24 mouse cellular contexts compared by ENCODE assay signal in the genomic region with DNA sequence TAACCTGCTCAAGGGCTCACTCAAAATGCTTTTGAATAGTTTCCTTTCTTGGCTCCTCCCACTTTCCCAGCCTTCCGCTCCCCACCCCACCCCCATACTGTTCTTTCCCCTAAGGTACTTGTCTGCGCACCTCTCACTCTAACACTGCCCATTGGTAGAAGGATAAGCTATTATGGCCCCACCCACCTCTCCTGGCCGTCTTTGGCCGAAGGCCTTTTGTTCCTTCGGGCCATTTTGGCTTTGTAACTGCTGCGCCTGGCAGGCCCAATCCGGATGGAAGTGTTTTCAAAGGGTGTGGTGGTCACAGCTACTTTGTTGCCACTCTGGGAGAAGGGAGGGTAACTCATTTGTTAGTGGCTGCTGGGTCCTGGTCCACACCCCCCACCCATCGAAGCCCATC. TPM values are rescaled to one million over a fixed set of nuclear protein-coding genes. Genes with fewer than 3 reads are reported as not detected.
DNase-seq lines count a peak whose midpoint lies in the region; ATAC-seq and TF ChIP-seq lines count a peak whose summit lies in the region.
"Had no signal": no experiment of that assay in that cellular context is flagged by ENCODE, and none has a peak within 500 bp of the region (broad histone marks: within the 10 kb centered on the region; RNA-seq: fewer than 3 reads in every experiment).

No protein-coding gene starts in this region.

- H3K9me3 ChIP-seq in lung, embryonic 16.5 days (ENCODE audit: control insufficient read depth, low read length): 0 out of 2 replicates have a peak, but pooled peaks cover 7% of the 10 kb centered on the region
- H3K9me3 ChIP-seq in ES-Bruce4 (replicated peaks; ENCODE audit: control insufficient read depth, insufficient read depth, low read length, poor library complexity, severe bottlenecking): peaks cover 8% of the 10 kb centered on the region; the same call in 1 of the 2 replicates
- H3K9me3 ChIP-seq: forebrain, embryonic 13.5 days; hindbrain, embryonic 15.5 days had no signal

- TF ChIP-seq POLR2A in ES-Bruce4 (IDR thresholded peaks at IDR 0.05; ENCODE audit: insufficient read depth, low read length): no peak

- no peak overlapping the region for H3K4me2 ChIP-seq in lung, embryonic 16.5 days (ENCODE audit: low read depth, low read length)
- H3K4me2 ChIP-seq: forebrain, embryonic 13.5 days; heart, embryonic 12.5 days; hindbrain, embryonic 15.5 days had no signal

- 77% methylated on average over 8 of the region's 8 CpGs for WGBS in lung, embryonic 16.5 days

- peaks cover 12% of the 10 kb centered on the region for H3K4me1 ChIP-seq in lung, embryonic 16.5 days (replicated peaks; ENCODE audit: control insufficient read depth, insufficient read depth, low read length)
- peaks cover 3% of the 10 kb centered on the region for H3K4me1 ChIP-seq in ES-Bruce4 (ENCODE audit: control insufficient read depth, insufficient read depth, low read length)

- no peak overlapping the region for H3K4me3 ChIP-seq in lung, embryonic 16.5 days (ENCODE audit: low read length)
- H3K4me3 ChIP-seq in ES-Bruce4 (ENCODE audit: low read depth, low read length): no peak overlapping the region
- H3K4me3 ChIP-seq: embryonic facial prominence, embryonic 10.5 days; forebrain, embryonic 13.5 days; heart, adult 2 months; heart, embryonic 12.5 days; hindbrain, embryonic 10.5 days; hindbrain, embryonic 15.5 days had no signal

- no peak overlapping the region for H3K27ac ChIP-seq in lung, embryonic 16.5 days (ENCODE audit: low read length)
- H3K27ac ChIP-seq in ES-Bruce4 (ENCODE audit: insufficient read depth, low read length): peak overlapping the region; percentile 99
- H3K27ac ChIP-seq: embryonic facial prominence, embryonic 10.5 days; forebrain, embryonic 13.5 days; heart, adult 2 months; hindbrain, embryonic 10.5 days; hindbrain, embryonic 15.5 days had no signal

- peak; percentile 91 for TF ChIP-seq EP300 in ES-Bruce4 (IDR thresholded peaks at IDR 0.05; ENCODE audit: insufficient read depth, low read depth, low read length)

- no peak overlapping the region for H3K9ac ChIP-seq in lung, embryonic 16.5 days (ENCODE audit: low read length)
- no peak overlapping the region for H3K9ac ChIP-seq in ES-Bruce4 (ENCODE audit: low read depth, poor library complexity, severe bottlenecking)
- H3K9ac ChIP-seq: forebrain, embryonic 13.5 days; forebrain, postnatal 0 days; heart, embryonic 12.5 days; hindbrain, embryonic 15.5 days had no signal

- 0 out of 2 replicates have a peak, but pooled peaks have one; percentile 10 for ATAC-seq in lung, embryonic 16.5 days (ENCODE audit: low read depth)
- no peak for ATAC-seq in activated CD4-positive, CD25-positive, alpha-beta regulatory T cell, adult 4 months
- ATAC-seq: forebrain, embryonic 13.5 days; forebrain, postnatal 0 days; Patski had no signal

- no peak for TF ChIP-seq CTCF in ES-Bruce4 (IDR thresholded peaks at IDR 0.05; ENCODE audit: low read depth, low read length)

- peaks cover 31% of the 10 kb centered on the region for H3K27me3 ChIP-seq in lung, embryonic 16.5 days (ENCODE audit: control insufficient read depth, insufficient read depth, low read depth, low read length)
- H3K27me3 ChIP-seq in ES-Bruce4 (ENCODE audit: control insufficient read depth, insufficient read depth, low read length, poor library complexity, severe bottlenecking): no peaks in the 10 kb centered on the region

- no peak for DNase-seq in lung, postnatal 10 days
- peak; percentile 97 for DNase-seq in R1 (ENCODE audit: low read depth, low spot score)
- peak; percentile 59 for DNase-seq in lung, postnatal 36 days
- no peak for DNase-seq in neural tube, embryonic 10.5 days (ENCODE audit: extremely low spot score, low spot score)
- no peak for DNase-seq in cerebellum, adult 18-20 months
- DNase-seq: adrenal gland, adult 2 months; adrenal gland, postnatal 25 days; cerebellum, adult 2 months; cerebellum, postnatal 10 days; forebrain, postnatal 0 days; gastrocnemius, postnatal 14 days; heart, adult 2 months had no signal

- no peaks in the 10 kb centered on the region for H3K36me3 ChIP-seq in lung, embryonic 16.5 days (ENCODE audit: control insufficient read depth, insufficient read depth, low read length)
- peaks cover 12% of the 10 kb centered on the region for H3K36me3 ChIP-seq in ES-Bruce4 (ENCODE audit: control insufficient read depth, insufficient read depth, low read length, poor library complexity, severe bottlenecking)
- H3K36me3 ChIP-seq: heart, embryonic 12.5 days had no signal

RNA-seq across cellular contexts. Expression of a gene that starts 6.9 kb away (rescaled TPM):
- 19.9 and 21.1 TPM in 2 replicates for polyA plus RNA-seq in lung, embryonic 16.5 days (2015; fragmentation: Nextera tagmentation; extraction: Ambion mirVana)
- polyA plus RNA-seq in ES-Bruce4 (2011; ENCODE audit: insufficient read depth, insufficient read length, low read depth, missing spikeins): 27.5 and 30.9 TPM in 2 replicates
- 10 to 100 TPM; 15.1 to 18.1 TPM for polyA plus RNA-seq in activated CD4-positive, CD25-positive, alpha-beta regulatory T cell, adult 4 months (2017; shearing (Covaris generic))

RNA-seq across cellular contexts. Expression of a gene that starts 13.5 kb away (rescaled TPM):
- 1.5 and 4.9 TPM in 2 replicates for polyA plus RNA-seq in lung, embryonic 16.5 days (2015; fragmentation: Nextera tagmentation; extraction: Ambion mirVana)
- not detected in 2 replicates for polyA plus RNA-seq in ES-Bruce4 (2011; ENCODE audit: insufficient read depth, insufficient read length, low read depth, missing spikeins)
- polyA plus RNA-seq in activated CD4-positive, CD25-positive, alpha-beta regulatory T cell, adult 4 months (2017; shearing (Covaris generic)): 1 to 10 TPM in 1 of 2 experiments, not detected in 1; 1.1 TPM

RNA-seq across cellular contexts. Expression of a gene that starts 21.5 kb away (rescaled TPM):
- polyA plus RNA-seq in lung, embryonic 16.5 days (2015; fragmentation: Nextera tagmentation; extraction: Ambion mirVana): 36.7 and 37.3 TPM in 2 replicates
- 72.5 and 78.5 TPM in 2 replicates for polyA plus RNA-seq in ES-Bruce4 (2011; ENCODE audit: insufficient read depth, insufficient read length, low read depth, missing spikeins)
- polyA plus RNA-seq in activated CD4-positive, CD25-positive, alpha-beta regulatory T cell, adult 4 months (2017; shearing (Covaris generic)): 10 to 100 TPM; 11.3 to 15.1 TPM

RNA-seq across cellular contexts. Expression of a gene that starts 21.9 kb away (rescaled TPM):
- polyA plus RNA-seq in lung, embryonic 16.5 days (2015; fragmentation: Nextera tagmentation; extraction: Ambion mirVana): 0.64 and 0.72 TPM in 2 replicates
- polyA plus RNA-seq in ES-Bruce4 (2011; ENCODE audit: insufficient read depth, insufficient read length, low read depth, missing spikeins): 0.73 and 1.5 TPM in 2 replicates
- polyA plus RNA-seq in activated CD4-positive, CD25-positive, alpha-beta regulatory T cell, adult 4 months (2017; shearing (Covaris generic)): 1 to 10 TPM in 1 of 2 experiments, under 1 TPM in 1; 0.64 to 1.0 TPM
- polyA plus RNA-seq: C2C12 had no signal

RNA-seq across cellular contexts. Expression of a gene that starts 31.5 kb away (rescaled TPM):
- 0.23 and 0.29 TPM in 2 replicates for polyA plus RNA-seq in lung, embryonic 16.5 days (2015; fragmentation: Nextera tagmentation; extraction: Ambion mirVana)
- polyA plus RNA-seq in ES-Bruce4 (2011; ENCODE audit: insufficient read depth, insufficient read length, low read depth, missing spikeins): 0.38 TPM in 1 of 2 replicates, not detected in the other
- not detected for polyA plus RNA-seq in activated CD4-positive, CD25-positive, alpha-beta regulatory T cell, adult 4 months (2017; shearing (Covaris generic))
- polyA plus RNA-seq: embryonic facial prominence, embryonic 14.5 days; gonadal fat pad, adult 2 months; heart, adult 2 months had no signal

Comparison
In these comparisons a context has a peak if more than half of its experiments do, and no peak if none do; other contexts are left out.
1. DNase-seq: peak in R1 (single experiment) and lung, postnatal 36 days (single experiment); none in lung, postnatal 10 days (single experiment), neural tube, embryonic 10.5 days (single experiment) and cerebellum, adult 18-20 months (0 of 2).